In genomic region chr1:90750169-90750568, GRCm38 (mm10) we compare ENCODE assay signal across 10 mouse cellular contexts.
DNase-seq lines count a peak whose midpoint lies in the region; ATAC-seq lines count a peak whose summit lies in the region.
"Had no signal": no experiment of that assay in that cellular context is flagged by ENCODE, and none has a peak within 500 bp of the region (broad histone marks: within the 10 kb centered on the region; RNA-seq: fewer than 3 reads in every experiment).

No protein-coding gene starts in this region.

- H3K27me3 ChIP-seq in kidney, embryonic 15.5 days: no peaks in the 10 kb centered on the region
- H3K27me3 ChIP-seq in embryonic facial prominence, embryonic 12.5 days: no peaks in the 10 kb centered on the region
- H3K27me3 ChIP-seq: liver, embryonic 13.5 days had no signal

- DNase-seq in kidney, adult 18-20 months: no peak
- DNase-seq in heart, postnatal 14 days: peak; percentile 49 to 60
- DNase-seq in mesoderm, embryonic 11.5 days (ENCODE audit: low read depth, low spot score): peak; percentile 75
- no peak for DNase-seq in spleen, adult 12 weeks (ENCODE audit: low spot score)
- no peak for DNase-seq in right cerebral cortex, postnatal 36 days (ENCODE audit: low spot score in 2 of 2)
- DNase-seq: liver, embryonic 13.5 days had no signal

- WGBS in kidney, embryonic 15.5 days: 31% methylated on average over 8 of the region's 8 CpGs
- 23% methylated on average over 8 of the region's 8 CpGs for WGBS in embryonic facial prominence, embryonic 12.5 days

- ATAC-seq in kidney, embryonic 15.5 days (replicated peaks; ENCODE audit: low FRiP score): 0 out of 2 replicates have a peak, but pooled peaks have one; percentile 49
- peak; percentile 84; the same call in 1 of the 2 replicates for ATAC-seq in embryonic facial prominence, embryonic 12.5 days (ENCODE audit: insufficient number of reproducible peaks, insufficient read depth, low FRiP score, low TSS enrichment)
- no peak for ATAC-seq in erythroblast, adult 5-6 weeks (replicated peaks; ENCODE audit: low FRiP score, poor library complexity, severe bottlenecking)

- H3K9ac ChIP-seq in kidney, embryonic 15.5 days: no peak overlapping the region
- H3K9ac ChIP-seq in embryonic facial prominence, embryonic 12.5 days: no peak overlapping the region
- H3K9ac ChIP-seq: liver, embryonic 13.5 days had no signal

- intact Hi-C loops in heart, postnatal 14 days (cut with DNase I): no loop called here

- H3K4me3 ChIP-seq in kidney, embryonic 15.5 days (replicated peaks): no peak overlapping the region
- no peak overlapping the region for H3K4me3 ChIP-seq in embryonic facial prominence, embryonic 12.5 days
- H3K4me3 ChIP-seq: liver, embryonic 13.5 days had no signal

- H3K4me1 ChIP-seq in kidney, embryonic 15.5 days: peaks cover 10% of the 10 kb centered on the region
- H3K4me1 ChIP-seq in embryonic facial prominence, embryonic 12.5 days: peaks cover 27% of the 10 kb centered on the region
- H3K4me1 ChIP-seq: liver, embryonic 13.5 days had no signal

- no peaks in the 10 kb centered on the region for H3K9me3 ChIP-seq in kidney, embryonic 15.5 days (replicated peaks)
- no peaks in the 10 kb centered on the region for H3K9me3 ChIP-seq in embryonic facial prominence, embryonic 12.5 days
- H3K9me3 ChIP-seq: liver, embryonic 13.5 days had no signal

- no peak overlapping the region for H3K27ac ChIP-seq in kidney, embryonic 15.5 days
- H3K27ac ChIP-seq in embryonic facial prominence, embryonic 12.5 days: 0 out of 2 replicates have a peak overlapping the region, but pooled peaks have one; percentile 63
- H3K27ac ChIP-seq: liver, embryonic 13.5 days had no signal

- no peaks in the 10 kb centered on the region for H3K36me3 ChIP-seq in kidney, embryonic 15.5 days
- H3K36me3 ChIP-seq in embryonic facial prominence, embryonic 12.5 days: no peaks in the 10 kb centered on the region
- H3K36me3 ChIP-seq: G1E; liver, embryonic 13.5 days had no signal

- no peak overlapping the region for H3K4me2 ChIP-seq in kidney, embryonic 15.5 days
- H3K4me2 ChIP-seq in embryonic facial prominence, embryonic 12.5 days (replicated peaks): no peak overlapping the region
- H3K4me2 ChIP-seq: liver, embryonic 13.5 days had no signal

Comparison
In these comparisons a context has a peak if more than half of its experiments do, and no peak if none do; other contexts are left out.
1. DNase-seq: peak in heart, postnatal 14 days (2 of 2) and mesoderm, embryonic 11.5 days (single experiment); none in kidney, adult 18-20 months (single experiment), spleen, adult 12 weeks (single experiment) and right cerebral cortex, postnatal 36 days (0 of 2).